Mouse (Mus musculus): ENCODE measurements around the gene Lmln.
"Not testable (repeated sequence)": the region's sequence is repeated elsewhere in the genome, so short reads cannot be mapped to it uniquely, and the experiment has no call there.

The Lmln gene

GRCm38 (mm10) chr16:33062024-33062681, at the start of gene Lmln:
TSS of gene Lmln (plus strand) at chr16:33062521.
- peak; percentile 91 for DNase-seq

- no peak for DNase-seq
Observed at GRCm38 (mm10) chr16:33013801-33014200, 48.5 kb upstream of the Lmln start.

GRCm38 (mm10) chr16:33014921-33015320, 47.4 kb upstream of the Lmln start:
- peak; percentile 43 for DNase-seq

GRCm38 (mm10) chr16:33015396-33015907, 46.9 kb upstream of the Lmln start:
- no peak for DNase-seq

GRCm38 (mm10) chr16:33015986-33016385, 46.3 kb upstream of the Lmln start:
- DNase-seq = no peak

GRCm38 (mm10) chr16:33017677-33018349, 44.5 kb upstream of the Lmln start:
- no peak for DNase-seq

GRCm38 (mm10) chr16:33019117-33019770, 43.1 kb upstream of the Lmln start:
- peak; percentile 50 for DNase-seq

GRCm38 (mm10) chr16:33021381-33021780, 40.9 kb upstream of the Lmln start:
- DNase-seq = no peak

GRCm38 (mm10) chr16:33023750-33024149, 38.6 kb upstream of the Lmln start:
- DNase-seq = peak; percentile 87

- DNase-seq = no peak
Observed at GRCm38 (mm10) chr16:33024456-33025104, 37.7 kb upstream of the Lmln start.

GRCm38 (mm10) chr16:33026357-33026756, 36.0 kb upstream of the Lmln start:
- no peak for DNase-seq

GRCm38 (mm10) chr16:33036006-33036405, 26.3 kb upstream of the Lmln start:
- DNase-seq = no peak

- no peak for DNase-seq
Observed at GRCm38 (mm10) chr16:33042682-33043081, 19.6 kb upstream of the Lmln start.

- DNase-seq = no peak
Observed at GRCm38 (mm10) chr16:33043268-33043667, 19.1 kb upstream of the Lmln start.

- DNase-seq = no peak
Observed at GRCm38 (mm10) chr16:33048004-33048403, 14.3 kb upstream of the Lmln start.

- DNase-seq = no peak
Observed at GRCm38 (mm10) chr16:33048686-33049085, 13.6 kb upstream of the Lmln start.

GRCm38 (mm10) chr16:33049809-33050208, 12.5 kb upstream of the Lmln start:
- DNase-seq = no peak

GRCm38 (mm10) chr16:33053141-33053540, 9.2 kb upstream of the Lmln start:
- no peak for DNase-seq

GRCm38 (mm10) chr16:33054927-33055326, 7.4 kb upstream of the Lmln start:
- DNase-seq = not testable (repeated sequence)

- DNase-seq = no peak
Observed at GRCm38 (mm10) chr16:33055655-33056054, 6.7 kb upstream of the Lmln start.

GRCm38 (mm10) chr16:33056095-33056785, 6.1 kb upstream of the Lmln start, which contains the start of the genes Iqcg and Rpl35a:
TSS of gene Iqcg (minus strand) at chr16:33056218.
TSS of gene Rpl35a (plus strand) at chr16:33056453.
- peak; percentile 95 for DNase-seq

GRCm38 (mm10) chr16:33056786-33057185, 5.5 kb upstream of the Lmln start:
- DNase-seq = no peak

GRCm38 (mm10) chr16:33058033-33058432, 4.3 kb upstream of the Lmln start:
- DNase-seq = no peak

All from kidney, adult 18-20 months (tissue).